Mouse (Mus musculus) forebrain, embryonic 15.5 days (tissue): ENCODE data around the gene Ntpcr. TPM values are rescaled to one million over a fixed set of nuclear protein-coding genes. Genes with fewer than 3 reads are reported as not detected.

Experiments used
- ATAC-seq: fragments of 200-750 bp; cut with Nextera tagmentation; replicated peaks from 2 replicates; pipeline ENCODE4 v1.8.0; 2017; ENCODE audit warnings: mild to moderate bottlenecking, moderate TSS enrichment, moderate library complexity
- H3K27ac ChIP-seq: fragments of 300-500 bp; sonication (generic); replicated peaks from 2 replicates; pipeline ENCODE4 v1.5.1; 2015; ENCODE audit warnings: mild to moderate bottlenecking, inconsistent platforms
- H3K27me3 ChIP-seq: fragments of 300-500 bp; sonication (generic); 2 replicates; pipeline ENCODE4 v1.6.1; 2015; ENCODE audit warnings: inconsistent platforms
- H3K36me3 ChIP-seq: fragments of 300-500 bp; sonication (generic); 2 replicates; pipeline ENCODE4 v1.6.1; 2015; ENCODE audit warnings: mild to moderate bottlenecking, inconsistent platforms
- H3K4me1 ChIP-seq: fragments of 300-500 bp; sonication (generic); 2 replicates; pipeline ENCODE4 v1.6.1; 2015; ENCODE audit warnings: inconsistent platforms
- H3K4me2 ChIP-seq: fragments of 300-500 bp; sonication (generic); replicated peaks from 2 replicates; pipeline ENCODE4 v1.6.1; 2015; ENCODE audit warnings: mild to moderate bottlenecking, inconsistent platforms
- H3K4me3 ChIP-seq: fragments of 300-500 bp; sonication (generic); 2 replicates; pipeline ENCODE4 v1.5.1; 2015; ENCODE audit warnings: mild to moderate bottlenecking, inconsistent platforms
- H3K9ac ChIP-seq: fragments of 300-500 bp; sonication (generic); replicated peaks from 2 replicates; pipeline ENCODE4 v1.6.1; 2015; ENCODE audit warnings: mild to moderate bottlenecking, inconsistent platforms
- H3K9me3 ChIP-seq: fragments of 300-500 bp; sonication (generic); 2 replicates; pipeline ENCODE4 v1.6.1; 2016; ENCODE audit warnings: inconsistent platforms
- WGBS: fragments of 180-500 bp; shearing (Covaris S2); methylation state at CpG from one replicate; pipeline ENCODE4 v1.1.7; 2015; ENCODE audit warnings: mixed read lengths; 5-methylcytosine and 5-hydroxymethylcytosine counted together
- polyA plus RNA-seq: library from polyadenylated mRNA; unstranded; fragments of >200 nt; fragmentation: Nextera tagmentation; extraction: Ambion mirVana; gene quantifications from 2 replicates; pipeline ENCODE4 v1.2.1, GENCODE M21; 2015

Ntpcr gene
- polyA plus RNA-seq, 1 experiment from 2014 or later: 28.0 TPM

DNA sequence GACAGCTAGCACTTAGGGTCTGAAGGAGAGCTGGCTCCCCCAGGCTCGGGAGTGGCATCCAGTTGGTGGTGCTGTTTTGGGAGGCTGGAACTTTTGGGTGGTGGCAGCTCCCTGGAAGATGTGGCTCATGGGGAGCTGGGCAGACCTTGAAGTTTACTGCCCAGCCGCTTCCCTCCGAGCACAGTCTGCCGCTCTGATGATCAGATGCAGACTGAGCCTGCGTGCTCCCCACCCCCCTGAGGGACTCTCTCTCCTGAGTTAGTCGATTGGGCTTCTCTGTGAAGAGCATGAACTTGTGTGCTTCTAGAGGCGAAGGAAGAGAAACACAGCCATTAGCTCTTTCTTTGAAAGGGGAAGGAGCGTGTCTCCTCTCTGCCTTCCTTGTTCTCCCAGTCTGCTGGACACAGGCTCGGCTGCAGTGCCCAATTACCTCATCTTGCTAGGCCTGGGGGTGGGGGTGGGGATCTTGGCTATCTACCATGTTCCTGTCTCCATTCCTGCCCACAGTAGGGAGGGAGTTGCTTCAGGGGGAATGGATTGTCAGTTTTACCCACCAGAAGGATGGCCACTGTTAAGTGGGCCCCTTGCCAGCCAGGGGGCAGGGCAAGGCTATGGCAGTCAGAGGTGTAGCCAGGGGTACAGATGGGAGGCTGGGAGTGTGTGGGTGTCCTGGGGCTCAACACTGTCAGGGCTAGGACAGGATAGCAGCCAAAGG lies 26.8 kb downstream of the Ntpcr start:
- Histone ChIP-seq H3K36me3 (no peaks in the 10 kb centered on the region), H3K27me3 (no peaks in the 10 kb centered on the region), H3K9ac (no peak overlapping the region), H3K9me3 (no peaks in the 10 kb centered on the region), H3K27ac (peak overlapping the region; percentile 59), H3K4me1 (peaks cover 21% of the 10 kb centered on the region), H3K4me3 (no peak overlapping the region), H3K4me2 (no peak overlapping the region)
- peak; percentile 72 for ATAC-seq
- 39% methylated on average over 9 of the region's 9 CpGs for WGBS

DNA sequence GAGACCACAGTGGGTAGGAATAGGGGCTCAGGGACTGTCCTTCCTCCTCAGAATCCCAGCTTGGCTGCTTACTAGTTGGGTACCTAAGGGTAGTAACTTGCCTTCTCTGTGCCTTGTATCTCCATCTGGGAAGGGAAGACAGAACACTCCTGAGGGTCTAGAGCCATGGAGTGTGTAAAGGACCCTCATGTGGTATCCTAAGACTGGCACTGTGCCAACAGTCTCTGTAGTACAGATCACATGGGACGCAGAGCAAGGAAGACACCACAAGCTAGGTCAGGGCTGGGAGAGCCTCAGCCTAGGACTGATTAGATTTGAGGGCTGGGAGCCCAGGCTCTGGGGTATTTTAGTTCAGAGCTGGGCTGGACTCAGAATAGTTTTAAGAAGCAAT lies 27.3 kb downstream of the Ntpcr start:
- ATAC-seq: peak; percentile 14; the same call in 1 of the 2 replicates
- no peak overlapping the region for H3K4me2 ChIP-seq
- no peaks in the 10 kb centered on the region for H3K27me3 ChIP-seq
- 36% methylated on average over 1 of the region's 1 CpGs for WGBS
- H3K4me3 ChIP-seq: no peak overlapping the region
- 0 out of 2 replicates have a peak overlapping the region, but pooled peaks have one; percentile 59 for H3K27ac ChIP-seq
- H3K9ac ChIP-seq: no peak overlapping the region
- no peaks in the 10 kb centered on the region for H3K9me3 ChIP-seq
- peaks cover 21% of the 10 kb centered on the region for H3K4me1 ChIP-seq
- no peaks in the 10 kb centered on the region for H3K36me3 ChIP-seq

DNA sequence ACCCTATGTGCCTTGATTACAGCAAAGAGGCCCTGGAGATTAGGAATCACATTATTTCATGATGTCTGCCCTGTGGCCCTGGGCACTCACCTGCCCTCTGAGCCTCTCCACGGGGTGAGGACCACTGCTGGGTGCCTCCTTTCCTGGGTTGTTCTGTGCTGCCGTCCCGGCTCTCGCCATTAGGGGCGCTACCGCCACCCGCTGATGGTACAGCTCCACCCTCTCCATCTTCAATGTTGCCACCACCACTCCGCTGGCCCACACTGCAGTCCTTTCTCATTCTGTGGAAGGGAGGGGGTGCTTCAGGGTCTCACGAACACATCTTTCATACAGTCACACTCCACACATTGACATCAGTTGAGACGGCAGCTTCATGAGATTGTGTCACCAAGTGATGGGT lies 29.3 kb downstream of the Ntpcr start:
- Histone ChIP-seq H3K4me1 (peaks cover 21% of the 10 kb centered on the region), H3K4me2 (no peak overlapping the region), H3K4me3 (no peak overlapping the region), H3K9me3 (no peaks in the 10 kb centered on the region), H3K27ac (no peak overlapping the region), H3K36me3 (peaks cover 4% of the 10 kb centered on the region; the same call in 1 of the 2 replicates), H3K27me3 (no peaks in the 10 kb centered on the region), H3K9ac (no peak overlapping the region)
- 56% methylated on average over 10 of the region's 10 CpGs for WGBS
- no peak for ATAC-seq

DNA sequence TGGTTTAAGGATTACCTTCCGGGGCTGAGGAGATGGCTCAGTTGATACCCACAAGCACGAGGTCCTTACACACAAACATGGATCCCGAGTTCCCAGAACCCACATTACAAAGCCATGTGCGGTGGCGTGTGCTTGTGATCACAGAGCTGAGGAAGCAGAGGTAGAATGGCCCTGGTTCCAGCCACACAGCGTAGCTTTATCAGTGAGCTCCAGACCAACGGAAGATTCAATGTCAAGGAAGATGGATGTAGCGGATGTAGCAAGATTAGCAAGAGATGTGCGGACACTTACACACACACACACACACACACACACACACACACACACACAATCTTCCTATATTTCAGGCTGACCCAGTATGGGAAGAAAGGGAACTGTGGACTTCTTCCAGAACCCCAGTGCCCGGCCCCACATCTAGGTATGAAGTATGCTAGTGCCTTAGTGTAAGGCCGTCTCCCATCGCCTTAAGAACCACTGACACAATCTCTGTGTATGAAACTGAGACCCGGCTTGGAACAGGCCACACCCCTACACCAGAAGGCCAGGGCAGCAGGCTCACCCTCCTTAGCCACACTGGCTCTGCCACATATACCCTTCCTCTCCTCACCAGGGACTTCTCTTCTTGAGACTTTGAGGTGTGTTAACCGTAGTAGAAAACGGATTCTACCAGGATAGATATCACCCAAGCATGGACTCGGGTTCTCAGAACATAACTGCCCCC lies 33.5 kb downstream of the Ntpcr start:
- peaks cover 8% of the 10 kb centered on the region; the same call in 1 of the 2 replicates for H3K36me3 ChIP-seq
- H3K9me3 ChIP-seq: no peaks in the 10 kb centered on the region
- ATAC-seq: no peak
- H3K4me2 ChIP-seq: no peak overlapping the region
- no peaks in the 10 kb centered on the region for H3K4me1 ChIP-seq
- H3K9ac ChIP-seq: no peak overlapping the region
- no peaks in the 10 kb centered on the region for H3K27me3 ChIP-seq
- WGBS: 92% methylated on average over 16 of the region's 16 CpGs
- H3K4me3 ChIP-seq: no peak overlapping the region
- no peak overlapping the region for H3K27ac ChIP-seq

DNA sequence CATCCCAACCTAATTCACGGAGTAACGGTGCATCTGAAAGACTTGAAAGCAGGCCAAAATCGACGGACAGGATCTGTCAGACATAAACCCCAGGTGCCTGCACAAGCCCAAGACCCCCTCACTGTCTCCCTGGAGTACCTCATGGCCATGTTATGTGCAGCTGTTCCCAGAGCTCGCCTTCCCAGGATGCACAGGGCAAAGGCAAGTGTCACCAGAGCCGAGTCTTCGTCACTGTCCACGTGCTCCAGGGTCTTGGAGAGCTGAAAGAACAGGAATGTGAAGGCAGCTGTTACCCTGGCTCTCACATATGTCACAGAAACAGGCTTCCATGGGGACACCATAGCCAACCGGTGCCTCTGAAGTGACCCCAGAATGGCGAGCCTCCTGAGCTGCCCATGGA lies 38.3 kb downstream of the Ntpcr start:
- peaks cover 13% of the 10 kb centered on the region for H3K36me3 ChIP-seq
- no peaks in the 10 kb centered on the region for H3K9me3 ChIP-seq
- H3K27ac ChIP-seq: no peak overlapping the region
- H3K4me3 ChIP-seq: no peak overlapping the region
- no peak overlapping the region for H3K9ac ChIP-seq
- H3K27me3 ChIP-seq: no peaks in the 10 kb centered on the region
- WGBS: 89% methylated on average over 10 of the region's 10 CpGs
- no peak for ATAC-seq
- no peaks in the 10 kb centered on the region for H3K4me1 ChIP-seq
- no peak overlapping the region for H3K4me2 ChIP-seq

DNA sequence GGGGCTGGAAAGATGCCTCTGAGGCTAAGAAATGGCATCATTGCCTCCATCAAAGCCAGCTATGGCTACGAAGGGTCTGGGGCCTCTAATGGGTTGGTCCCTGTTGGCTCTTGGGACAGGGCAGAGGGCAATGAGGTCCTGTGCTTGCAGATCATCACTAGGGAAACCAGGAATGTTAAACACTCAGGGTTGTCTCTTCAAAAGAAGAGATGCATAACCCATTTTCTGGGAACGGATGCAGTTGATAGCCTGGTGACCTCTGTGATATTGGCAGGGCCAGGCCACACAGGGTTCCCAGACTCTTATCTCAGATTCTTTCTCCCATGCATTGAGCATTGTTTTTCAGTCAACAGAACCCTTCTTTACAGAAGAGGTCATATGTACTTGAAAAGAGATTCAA lies 42.5 kb downstream of the Ntpcr start:
- Histone ChIP-seq H3K27ac (no peak overlapping the region), H3K27me3 (no peaks in the 10 kb centered on the region), H3K4me3 (no peak overlapping the region), H3K9me3 (no peaks in the 10 kb centered on the region), H3K36me3 (peaks cover 9% of the 10 kb centered on the region), H3K4me2 (no peak overlapping the region), H3K9ac (no peak overlapping the region), H3K4me1 (no peaks in the 10 kb centered on the region)
- 82% methylated on average over 2 of the region's 2 CpGs for WGBS
- no peak for ATAC-seq

DNA sequence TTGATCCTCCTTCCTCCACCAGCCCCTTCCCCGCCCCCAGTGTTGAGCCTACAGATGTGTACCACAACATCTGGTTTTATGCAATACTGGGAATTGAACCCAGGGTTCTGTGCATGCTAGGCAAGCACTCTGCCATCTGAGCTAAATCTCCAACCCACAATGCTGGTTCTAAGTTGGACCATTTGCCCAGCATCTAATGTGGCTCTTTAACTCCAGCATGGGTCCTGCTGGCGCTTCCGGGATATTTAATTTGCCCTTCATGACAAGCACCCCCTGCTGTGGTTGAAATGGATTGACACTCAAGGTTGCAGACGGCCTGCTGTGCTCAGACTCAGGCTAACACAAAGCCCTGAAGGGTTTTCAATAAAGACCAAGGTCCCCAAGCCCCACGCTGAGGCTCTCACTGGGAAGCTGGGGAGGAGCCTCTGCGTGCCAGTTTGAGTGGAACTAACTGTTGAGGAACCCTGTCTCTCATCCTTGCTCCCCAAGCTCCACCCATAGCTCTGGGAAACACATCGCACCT lies 43.6 kb downstream of the Ntpcr start:
- Histone ChIP-seq H3K36me3 (peaks cover 6% of the 10 kb centered on the region), H3K4me2 (no peak overlapping the region), H3K4me3 (no peak overlapping the region), H3K27me3 (no peaks in the 10 kb centered on the region), H3K9ac (no peak overlapping the region), H3K27ac (no peak overlapping the region), H3K9me3 (no peaks in the 10 kb centered on the region), H3K4me1 (no peaks in the 10 kb centered on the region)
- no peak for ATAC-seq
- 45% methylated on average over 7 of the region's 7 CpGs for WGBS

DNA sequence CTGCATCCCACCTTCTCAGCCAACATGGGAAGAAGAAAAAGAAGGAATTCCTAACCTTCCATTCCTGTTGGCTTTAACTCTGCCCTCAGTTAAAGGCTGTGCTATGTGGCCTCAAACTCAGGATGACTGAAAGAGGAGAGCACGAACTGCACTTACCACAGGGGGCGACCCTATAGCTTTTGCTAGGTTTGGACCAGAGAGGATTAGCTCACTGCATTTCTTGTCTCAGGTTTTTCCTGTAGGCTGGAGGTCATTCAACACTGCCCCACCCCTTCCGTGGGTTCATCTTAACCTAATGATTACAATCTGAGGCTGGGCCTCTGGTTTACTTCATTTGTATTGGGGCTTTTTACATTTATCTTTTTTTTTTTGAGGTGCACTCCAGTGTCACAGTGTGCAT lies 45.3 kb downstream of the Ntpcr start:
- H3K27me3 ChIP-seq: no peaks in the 10 kb centered on the region
- H3K4me3 ChIP-seq: no peak overlapping the region
- H3K27ac ChIP-seq: no peak overlapping the region
- 61% methylated on average over 3 of the region's 3 CpGs for WGBS
- H3K36me3 ChIP-seq: peaks cover 5% of the 10 kb centered on the region
- H3K4me2 ChIP-seq: no peak overlapping the region
- no peaks in the 10 kb centered on the region for H3K4me1 ChIP-seq
- H3K9me3 ChIP-seq: no peaks in the 10 kb centered on the region
- no peak for ATAC-seq
- H3K9ac ChIP-seq: no peak overlapping the region

DNA sequence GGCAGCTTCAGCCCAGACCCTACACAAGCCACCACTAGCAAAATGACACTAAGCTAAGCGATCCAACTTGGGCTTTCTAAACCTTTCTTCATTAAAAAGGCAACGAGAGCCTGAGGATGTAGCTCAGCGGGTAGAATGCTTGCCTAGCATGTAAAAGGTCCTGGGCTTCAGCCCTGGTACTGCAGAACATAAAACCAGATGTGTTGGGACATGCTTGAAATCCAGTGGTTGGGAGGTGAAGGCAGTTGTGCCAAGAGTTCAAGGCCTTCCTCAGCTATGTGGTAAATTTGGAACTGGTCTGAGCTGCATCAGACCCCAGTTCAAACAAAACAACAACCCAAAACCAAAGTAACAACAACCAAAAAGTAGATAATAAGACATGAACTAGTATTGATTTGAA lies 46.6 kb downstream of the Ntpcr start:
- WGBS: 90% methylated on average over 3 of the region's 3 CpGs

DNA sequence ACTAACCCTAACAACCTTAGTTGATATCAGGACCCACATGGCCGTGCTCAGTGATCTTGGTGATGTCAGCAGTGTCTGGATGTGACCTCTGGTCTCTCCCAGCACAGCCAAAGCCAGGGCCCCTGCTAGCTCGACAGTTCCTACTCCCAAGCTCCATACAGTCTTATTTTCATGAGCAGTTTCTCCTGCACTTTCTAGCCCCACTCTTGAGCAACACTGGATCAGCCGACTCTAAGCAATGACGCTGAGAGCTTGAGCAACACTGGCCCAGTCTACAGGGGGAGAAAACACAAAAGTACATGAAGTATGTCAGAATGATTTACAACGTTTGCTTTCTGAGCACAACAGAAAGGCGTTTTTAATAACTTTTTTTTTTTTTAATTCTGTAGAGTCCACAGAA lies 47.0 kb downstream of the Ntpcr start:
- no peak overlapping the region for H3K4me3 ChIP-seq
- H3K27me3 ChIP-seq: no peaks in the 10 kb centered on the region
- no peaks in the 10 kb centered on the region for H3K4me1 ChIP-seq
- H3K4me2 ChIP-seq: no peak overlapping the region
- H3K9ac ChIP-seq: no peak overlapping the region
- no peak for ATAC-seq
- 85% methylated on average over 6 of the region's 6 CpGs for WGBS
- no peaks in the 10 kb centered on the region; the same call in 1 of the 2 replicates for H3K36me3 ChIP-seq
- H3K9me3 ChIP-seq: no peaks in the 10 kb centered on the region
- no peak overlapping the region for H3K27ac ChIP-seq

More for the DNA sequence above, 46.6 kb downstream of the Ntpcr start:
- no peaks in the 10 kb centered on the region for H3K4me1 ChIP-seq
- ATAC-seq: no peak
- H3K27ac ChIP-seq: no peak overlapping the region
- peaks cover under 1% of the 10 kb centered on the region; the same call in 1 of the 2 replicates for H3K36me3 ChIP-seq
- no peak overlapping the region for H3K9ac ChIP-seq
- H3K27me3 ChIP-seq: no peaks in the 10 kb centered on the region
- no peak overlapping the region for H3K4me2 ChIP-seq
- no peak overlapping the region for H3K4me3 ChIP-seq
- H3K9me3 ChIP-seq: no peaks in the 10 kb centered on the region

DNA sequence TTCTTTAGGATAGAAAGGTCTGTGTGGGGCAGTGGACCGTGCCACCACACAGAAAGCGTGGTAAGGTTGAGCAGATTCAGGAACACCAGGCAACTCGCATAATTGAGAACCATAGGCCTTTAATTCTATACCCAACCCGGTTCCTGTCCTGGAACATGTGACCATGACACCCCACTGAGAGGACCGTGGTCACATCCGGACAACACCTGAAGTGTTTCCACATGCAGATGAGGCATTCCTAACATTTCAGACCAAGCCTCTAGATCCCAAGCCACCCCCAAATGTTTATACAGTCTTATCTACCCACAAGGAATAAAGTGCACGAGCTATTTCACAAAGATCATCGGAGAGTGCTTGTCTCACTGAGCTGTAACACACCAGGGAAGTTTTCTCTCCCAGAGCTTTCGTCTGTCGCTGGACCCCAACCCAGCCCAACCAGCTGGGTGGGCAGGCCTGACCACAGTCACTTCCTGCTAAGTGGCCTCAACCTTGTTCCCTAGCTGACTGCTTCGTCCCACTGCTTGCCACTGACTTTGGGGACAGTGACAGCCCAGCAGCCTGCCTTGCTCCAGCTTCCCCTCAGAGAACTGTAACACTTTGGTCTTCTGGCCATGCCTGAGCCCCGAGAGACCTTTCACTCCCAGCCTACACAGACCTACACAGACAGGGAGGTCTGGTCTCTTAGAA lies 47.9 kb downstream of the Ntpcr start:
- H3K4me3 ChIP-seq: no peak overlapping the region
- WGBS: 84% methylated on average over 12 of the region's 12 CpGs
- H3K4me1 ChIP-seq: no peaks in the 10 kb centered on the region
- H3K9ac ChIP-seq: no peak overlapping the region
- no peaks in the 10 kb centered on the region for H3K36me3 ChIP-seq
- no peaks in the 10 kb centered on the region for H3K9me3 ChIP-seq
- no peak for ATAC-seq
- no peak overlapping the region for H3K4me2 ChIP-seq
- no peaks in the 10 kb centered on the region for H3K27me3 ChIP-seq
- H3K27ac ChIP-seq: no peak overlapping the region

DNA sequence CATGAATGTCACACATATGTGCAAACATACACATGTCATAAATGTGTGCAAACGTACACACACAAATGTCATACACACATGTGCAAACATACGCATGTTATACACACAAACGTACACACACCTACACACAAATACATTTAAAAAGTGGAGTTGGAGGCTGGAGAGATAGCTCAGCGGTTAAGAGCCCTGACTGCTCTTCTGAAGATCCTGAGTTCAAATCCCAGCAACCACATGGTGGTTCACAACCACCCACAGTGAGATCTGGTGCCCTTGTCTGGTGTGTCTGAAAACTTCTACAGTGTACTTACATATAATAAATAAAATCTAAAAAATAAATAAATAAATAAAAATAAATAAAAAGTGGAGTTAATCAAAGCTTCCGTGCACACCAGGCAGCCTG lies 49.2 kb downstream of the Ntpcr start:
- Histone ChIP-seq H3K4me1 (no peaks in the 10 kb centered on the region), H3K27ac (no peak overlapping the region), H3K4me2 (no peak overlapping the region), H3K36me3 (no peaks in the 10 kb centered on the region), H3K4me3 (no peak overlapping the region), H3K27me3 (no peaks in the 10 kb centered on the region), H3K9me3 (no peaks in the 10 kb centered on the region), H3K9ac (no peak overlapping the region)
- ATAC-seq: no peak
- WGBS: 93% methylated on average over 5 of the region's 5 CpGs
